Mouse (Mus musculus) CD8-positive naive resting alpha-beta T cell, adult 2 months (primary cell): Measurements from ENCODE around the gene Gm266.

Experiments
- DNase-seq, 2 experiments: peaks; one replicate each; pipeline ENCODE4 v3.0.0; 2022; ENCODE audit warnings: low read depth in 2 of 2, low spot score in 2 of 2

The Gm266 gene

GRCm38 (mm10) chr12:111455311-111455846 is 30.2 kb downstream of the Gm266 start:
- DNase-seq = no peak

- DNase-seq = no peak
These were observed 30.9 kb downstream of the Gm266 start for GRCm38 (mm10) chr12:111454543-111455280.

- DNase-seq = no peak
These were observed 31.6 kb downstream of the Gm266 start for GRCm38 (mm10) chr12:111454021-111454420.

DNA sequence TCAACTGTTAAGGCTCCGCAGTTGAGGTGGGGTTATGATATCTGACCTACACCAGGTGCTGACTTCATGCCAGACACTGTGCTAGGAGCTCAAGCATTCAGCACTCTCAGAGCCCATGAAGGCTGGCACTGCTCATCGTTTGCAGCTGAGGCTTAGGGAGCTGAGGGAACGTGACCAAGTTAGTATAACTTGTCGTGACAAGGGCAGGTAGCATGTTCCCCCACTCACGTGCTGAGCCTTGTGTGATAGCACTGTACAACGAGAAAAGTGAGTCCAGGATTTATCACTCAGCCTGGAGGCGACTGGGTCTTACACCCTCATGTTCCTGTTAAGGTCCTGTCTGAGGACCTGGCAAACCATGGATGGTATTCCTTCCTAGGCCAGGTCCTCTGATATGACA is 34.1 kb downstream of the Gm266 start:
- DNase-seq = no peak

GRCm38 (mm10) chr12:111450359-111450758 is 35.3 kb downstream of the Gm266 start:
- DNase-seq = no peak

- DNase-seq = no peak
These were observed 36.5 kb downstream of the Gm266 start for GRCm38 (mm10) chr12:111448931-111449705.

DNA sequence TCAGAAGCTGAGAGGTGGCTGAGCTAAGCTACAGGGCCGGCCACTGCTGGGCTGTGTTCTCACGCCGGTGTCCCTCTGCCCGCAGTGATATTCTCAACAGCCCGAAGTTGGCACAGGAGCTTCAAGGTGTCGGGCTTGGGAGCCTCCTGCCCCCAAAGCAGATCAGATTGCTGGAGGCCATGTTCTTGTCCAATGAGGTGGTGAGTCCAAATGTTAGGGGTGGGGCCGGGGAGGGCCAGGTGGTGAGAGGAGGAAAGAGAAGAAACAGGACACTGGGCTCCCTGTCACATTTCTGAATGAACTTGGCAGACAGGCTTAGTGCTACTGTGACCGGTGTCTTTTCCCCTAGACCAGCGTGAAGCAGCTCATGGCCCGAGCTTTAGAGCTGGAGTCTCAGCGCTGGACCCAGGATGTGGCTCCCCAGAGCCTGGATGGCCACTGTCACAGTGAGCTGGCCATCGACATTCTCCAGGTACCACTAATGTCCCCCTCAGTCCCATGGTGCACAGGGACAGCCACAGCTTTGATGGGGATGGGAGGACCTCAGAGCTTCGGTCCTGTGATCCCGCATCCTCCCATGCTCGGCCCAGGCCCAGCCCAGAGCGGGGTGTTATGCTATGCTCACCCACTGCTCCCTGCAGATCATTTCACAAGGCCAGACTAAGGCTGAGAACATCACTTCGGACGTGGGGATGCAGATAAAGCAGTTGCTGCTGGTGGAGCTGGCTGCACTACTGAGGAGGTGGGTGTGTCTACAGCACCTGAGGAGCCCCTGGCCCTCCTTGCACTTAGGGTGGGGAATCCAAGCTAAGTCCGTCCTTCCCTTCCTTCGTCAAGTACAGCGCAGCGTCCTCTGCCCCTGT is 37.5 kb downstream of the Gm266 start:
- DNase-seq = no peak

DNA sequence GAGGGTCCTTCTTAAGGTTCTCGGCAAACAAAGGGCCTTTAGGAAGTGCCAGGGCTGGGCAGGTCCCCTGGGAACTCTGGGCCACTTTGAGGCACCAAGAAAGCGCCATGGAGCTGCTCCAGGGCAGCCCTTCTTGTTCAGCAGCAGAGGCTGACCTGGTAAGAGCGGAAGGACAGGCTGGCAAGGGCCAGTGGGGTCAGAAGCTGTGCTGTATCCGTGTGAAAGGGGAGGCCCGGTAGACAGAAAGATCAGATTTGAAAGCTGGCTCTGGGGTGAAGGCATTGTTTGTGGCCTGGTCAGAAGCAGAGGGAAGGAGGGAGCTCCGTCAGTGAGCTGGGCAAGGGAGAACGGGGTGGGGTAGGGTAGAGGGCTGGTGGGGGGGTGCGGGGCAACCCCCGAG is 38.3 kb downstream of the Gm266 start:
- no peak for DNase-seq

DNA sequence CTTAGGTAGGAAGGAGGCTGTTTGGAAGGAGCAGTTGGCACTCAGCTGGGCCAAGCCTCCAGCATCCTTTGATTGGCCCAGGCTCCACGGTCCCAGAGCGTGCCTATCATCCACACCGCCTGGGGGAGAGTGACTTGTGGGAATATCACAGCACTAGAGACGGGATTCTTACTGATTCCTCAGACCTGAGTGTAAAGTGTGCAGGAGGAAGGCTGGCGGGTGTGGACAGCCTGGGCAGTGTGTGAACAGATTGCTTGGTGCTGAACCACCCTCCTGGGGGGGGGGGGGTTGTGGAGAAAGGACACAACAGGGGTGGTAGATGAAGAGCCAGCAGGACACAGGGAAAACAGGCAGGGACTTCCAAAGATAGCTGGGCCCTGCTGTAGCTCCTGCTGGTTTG is 38.9 kb downstream of the Gm266 start:
- DNase-seq = no peak

- DNase-seq = no peak
These were observed 39.6 kb downstream of the Gm266 start for GRCm38 (mm10) chr12:111445890-111446613.

- DNase-seq = no peak
These were observed 40.3 kb downstream of the Gm266 start for GRCm38 (mm10) chr12:111445161-111445889.

- DNase-seq = no peak
These were observed 41.4 kb downstream of the Gm266 start for GRCm38 (mm10) chr12:111443921-111444831.

DNA sequence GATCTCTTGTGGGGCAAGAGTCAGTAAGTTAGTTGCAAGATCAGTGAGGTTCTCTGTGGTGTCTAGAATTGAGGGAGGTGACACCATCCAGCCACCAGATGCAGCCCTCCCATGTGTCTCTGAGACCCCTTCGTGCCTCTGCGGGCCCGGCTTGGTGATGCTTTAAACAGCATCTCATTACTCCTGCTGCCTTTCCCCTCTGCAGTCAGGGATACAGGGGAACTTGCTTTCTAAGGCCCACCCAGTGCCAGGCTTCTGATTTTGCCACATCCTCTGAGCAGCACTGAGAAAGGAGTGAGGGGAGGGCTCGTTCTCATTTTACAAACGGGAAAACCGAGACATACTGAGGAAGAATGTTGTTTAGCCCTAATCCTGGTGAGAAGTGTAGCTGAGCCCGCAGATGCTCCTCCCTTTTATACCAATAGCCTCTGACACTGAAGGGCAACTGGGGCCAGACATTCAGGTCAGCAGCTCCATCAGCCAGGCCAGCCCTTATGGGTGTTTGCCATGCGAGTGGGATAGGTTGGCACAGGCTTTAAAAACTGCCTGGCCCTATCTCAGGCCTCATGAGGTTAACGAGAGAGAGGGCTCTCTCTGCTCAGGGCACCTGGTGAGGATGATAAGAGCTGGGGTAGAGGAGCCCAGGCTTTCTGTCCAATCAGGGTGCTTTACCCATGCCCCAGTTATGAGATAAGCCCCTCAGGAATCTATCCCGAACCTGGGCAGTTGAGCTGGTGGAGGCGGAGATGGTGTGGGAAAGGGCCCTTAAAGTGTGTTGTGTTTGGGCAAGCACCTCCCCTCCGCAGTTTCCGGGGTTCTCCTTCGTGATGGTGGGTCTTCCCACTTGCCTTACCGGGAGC is 42.4 kb downstream of the Gm266 start:
- DNase-seq = no peak

DNA sequence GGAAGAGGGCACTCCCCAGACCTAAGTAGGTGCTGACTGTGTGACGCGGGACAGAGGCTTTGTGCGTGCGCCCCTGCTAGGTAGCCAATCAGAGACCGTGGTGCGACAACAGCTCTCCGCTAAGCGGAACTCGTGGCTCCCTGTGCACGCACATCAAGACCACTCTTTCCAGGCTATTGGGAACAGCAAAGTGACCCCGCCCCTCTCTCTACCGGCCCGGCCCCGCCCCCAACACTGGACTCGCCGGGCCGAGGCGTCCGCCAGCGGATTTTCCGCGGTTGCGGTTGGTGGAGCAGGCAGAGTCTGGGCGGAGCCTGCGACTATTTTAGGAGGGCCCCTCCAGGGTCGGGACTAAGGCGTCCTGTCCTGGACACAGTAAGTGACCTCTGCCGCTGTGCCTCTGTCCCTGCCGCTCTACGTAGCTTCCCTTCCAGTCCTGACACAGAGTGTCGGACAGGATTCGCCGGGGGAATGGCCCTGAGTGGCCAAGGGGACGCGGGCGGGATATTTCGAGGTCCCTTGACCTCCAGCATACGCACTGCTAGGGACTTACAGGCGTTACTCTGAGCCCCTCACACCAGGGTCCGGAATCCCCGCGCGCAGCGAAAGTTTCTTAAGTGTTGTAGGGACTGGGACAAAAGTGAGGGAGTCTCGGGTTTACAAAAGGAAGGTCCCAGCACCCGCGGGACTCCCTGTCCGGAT is 43.2 kb downstream of the Gm266 start, which contains the start of gene Tnfaip2:
Tnfaip2 (plus strand) TSS at position 161 of the 702 bp plus-strand sequence.
- DNase-seq = no peak

DNA sequence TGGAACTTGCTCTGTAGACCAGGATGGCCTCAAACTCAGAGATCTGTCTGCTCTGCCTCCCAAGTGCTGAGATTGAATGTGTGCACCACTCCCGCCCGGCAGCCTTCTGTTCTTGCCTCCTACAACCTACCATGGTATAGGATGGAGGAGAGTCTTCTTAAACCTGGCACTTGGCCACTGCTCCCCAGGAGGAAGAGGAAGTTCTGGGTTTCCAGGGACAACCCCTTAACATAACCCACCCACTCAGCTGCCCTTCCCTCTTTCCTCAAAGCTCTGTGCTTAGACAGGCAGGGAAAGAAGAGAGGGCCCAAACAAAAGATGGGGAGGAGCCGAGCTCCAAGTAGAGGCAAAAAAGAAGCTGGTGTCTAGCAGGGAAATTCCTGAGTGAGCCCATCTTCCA is 44.1 kb downstream of the Gm266 start:
- no peak for DNase-seq

- DNase-seq = no peak
These were observed 44.8 kb downstream of the Gm266 start for GRCm38 (mm10) chr12:111440701-111441373.

DNA sequence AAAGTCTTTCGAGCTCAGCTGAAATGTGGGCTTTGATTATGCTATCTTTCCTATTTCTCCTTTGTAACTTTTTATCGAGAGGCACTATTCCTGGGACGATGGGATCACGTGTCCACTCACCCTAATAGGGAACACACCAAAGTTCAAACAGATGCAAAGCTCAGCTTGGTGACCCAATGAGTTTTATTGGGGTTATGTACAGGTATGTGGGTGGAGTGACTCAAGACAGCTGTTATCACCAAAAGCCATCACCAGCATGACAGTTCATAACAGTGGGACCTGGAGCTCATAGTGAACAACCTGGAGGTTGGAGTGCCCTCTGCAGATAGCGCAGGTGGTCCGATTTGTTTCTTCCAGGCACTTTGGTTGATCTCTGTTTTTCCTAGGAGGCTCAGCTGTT is 46.8 kb downstream of the Gm266 start:
- no peak for DNase-seq
